Mouse (Mus musculus) embryonic fibroblast, embryonic 13.5 days (primary cell): ENCODE results near the gene Arhgap42.

Experiments used
- CTCF ChIP-seq: IDR thresholded peaks from 2 replicates; pipeline ENCODE4 v1.5.1; 2011; ENCODE audit warnings: mild to moderate bottlenecking, control low read depth, low read length, moderate library complexity, borderline replicate concordance; ENCODE audit not compliant: insufficient read depth
- POLR2A ChIP-seq: IDR thresholded peaks from 2 replicates; pipeline ENCODE4 v1.6.1; 2011; ENCODE audit warnings: low read depth, mild to moderate bottlenecking, control low read depth, low read length, moderate library complexity

GRCm38 (mm10) chr9:9174206-9174605, 64.7 kb downstream of the Arhgap42 start:
- TF ChIP-seq CTCF (no peak), POLR2A (no peak)
